Mouse (Mus musculus) hindbrain, embryonic 15.5 days (tissue): ENCODE results near the gene Napepld. TPM values are rescaled to one million over a fixed set of nuclear protein-coding genes. Genes with fewer than 3 reads are reported as not detected.

ENCODE experiments used
- ATAC-seq: fragments of 200-750 bp; cut with Nextera tagmentation; 2 replicates; pipeline ENCODE4 v1.8.0; 2017; ENCODE audit warnings: low read depth, moderate number of reproducible peaks, moderate TSS enrichment; ENCODE audit not compliant: low FRiP score
- H3K27ac ChIP-seq: fragments of 300-500 bp; sonication (generic); replicated peaks from 2 replicates; pipeline ENCODE4 v1.5.1; 2015; ENCODE audit warnings: mild to moderate bottlenecking, inconsistent platforms
- H3K27me3 ChIP-seq: fragments of 300-500 bp; sonication (generic); 2 replicates; pipeline ENCODE4 v1.6.1; 2015; ENCODE audit warnings: control low read depth, inconsistent platforms
- H3K36me3 ChIP-seq: fragments of 300-500 bp; sonication (generic); 2 replicates; pipeline ENCODE4 v1.6.1; 2015; ENCODE audit warnings: control low read depth, inconsistent platforms
- H3K4me1 ChIP-seq: fragments of 300-500 bp; sonication (generic); replicated peaks from 2 replicates; pipeline ENCODE4 v1.6.1; 2015; ENCODE audit warnings: control low read depth, inconsistent platforms
- H3K4me2 ChIP-seq: fragments of 300-500 bp; sonication (generic); 2 replicates; pipeline ENCODE4 v1.6.1; 2015; ENCODE audit warnings: moderate library complexity, mild to moderate bottlenecking, inconsistent platforms
- H3K4me3 ChIP-seq: fragments of 300-500 bp; sonication (generic); 2 replicates; pipeline ENCODE4 v1.5.1; 2015; ENCODE audit warnings: mild to moderate bottlenecking, inconsistent platforms
- H3K9ac ChIP-seq: fragments of 300-500 bp; sonication (generic); 2 replicates; pipeline ENCODE4 v1.6.1; 2015; ENCODE audit warnings: inconsistent platforms
- H3K9me3 ChIP-seq: fragments of 300-500 bp; sonication (generic); 2 replicates; pipeline ENCODE4 v1.6.1; 2016; ENCODE audit warnings: control low read depth, inconsistent platforms
- WGBS: fragments of 180-500 bp; shearing (Covaris S2); methylation state at CpG from one replicate; pipeline ENCODE4 v1.1.7; 2015; 5-methylcytosine and 5-hydroxymethylcytosine counted together
- polyA plus RNA-seq: library from polyadenylated mRNA; unstranded; fragments of >200 nt; fragmentation: Nextera tagmentation; extraction: Ambion mirVana; gene quantifications from 2 replicates; pipeline ENCODE4 v1.2.1, GENCODE M21; 2015

The Napepld gene
- polyA plus RNA-seq, 1 experiment from 2014 or later: 2.8 TPM

GRCm38 (mm10) chr5:21658623-21659395 lies 42.4 kb downstream of the Napepld start:
- Histone ChIP-seq H3K9me3 (no peaks in the 10 kb centered on the region), H3K9ac (no peak overlapping the region), H3K4me3 (no peak overlapping the region), H3K27ac (no peak overlapping the region), H3K4me2 (no peak overlapping the region), H3K4me1 (no peaks in the 10 kb centered on the region; the same call in 1 of the 2 replicates), H3K36me3 (peaks cover 68% of the 10 kb centered on the region), H3K27me3 (no peaks in the 10 kb centered on the region)
- WGBS: 53% methylated on average over 11 of the region's 11 CpGs
- peak; percentile 70; the same call in 1 of the 2 replicates for ATAC-seq

- Histone ChIP-seq H3K9ac (no peak overlapping the region), H3K4me2 (no peak overlapping the region), H3K4me3 (no peak overlapping the region), H3K36me3 (peaks cover 68% of the 10 kb centered on the region), H3K4me1 (no peaks in the 10 kb centered on the region; the same call in 1 of the 2 replicates), H3K27ac (no peak overlapping the region), H3K27me3 (no peaks in the 10 kb centered on the region), H3K9me3 (no peaks in the 10 kb centered on the region)
- 86% methylated on average over 6 of the region's 6 CpGs for WGBS
- ATAC-seq: no peak
These were observed 43.2 kb downstream of the Napepld start for GRCm38 (mm10) chr5:21658038-21658437.

GRCm38 (mm10) chr5:21656912-21657311 lies 44.3 kb downstream of the Napepld start:
- WGBS: 90% methylated on average over 9 of the region's 9 CpGs
- H3K9me3 ChIP-seq: no peaks in the 10 kb centered on the region

GRCm38 (mm10) chr5:21651885-21652612 lies 49.1 kb downstream of the Napepld start:
- ATAC-seq: no peak
- peaks cover 69% of the 10 kb centered on the region for H3K36me3 ChIP-seq
- H3K9me3 ChIP-seq: no peaks in the 10 kb centered on the region
- H3K9ac ChIP-seq: no peak overlapping the region
- H3K27me3 ChIP-seq: no peaks in the 10 kb centered on the region
- no peak overlapping the region for H3K27ac ChIP-seq
- WGBS: 88% methylated on average over 7 of the region's 7 CpGs
- H3K4me3 ChIP-seq: no peak overlapping the region
- H3K4me2 ChIP-seq: no peak overlapping the region
- peaks cover 5% of the 10 kb centered on the region for H3K4me1 ChIP-seq

More at GRCm38 (mm10) chr5:21656912-21657311, 44.3 kb downstream of the Napepld start:
- Histone ChIP-seq H3K4me2 (no peak overlapping the region), H3K9ac (no peak overlapping the region), H3K36me3 (peaks cover 70% of the 10 kb centered on the region), H3K27me3 (no peaks in the 10 kb centered on the region), H3K27ac (no peak overlapping the region), H3K4me1 (no peaks in the 10 kb centered on the region; the same call in 1 of the 2 replicates), H3K4me3 (no peak overlapping the region)
- no peak for ATAC-seq

GRCm38 (mm10) chr5:21650736-21651135 lies 50.5 kb downstream of the Napepld start:
- H3K27me3 ChIP-seq: no peaks in the 10 kb centered on the region
- no peak overlapping the region for H3K27ac ChIP-seq
- H3K4me2 ChIP-seq: no peak overlapping the region
- H3K4me1 ChIP-seq: peaks cover 12% of the 10 kb centered on the region
- WGBS: 74% methylated on average over 2 of the region's 2 CpGs
- no peak overlapping the region for H3K4me3 ChIP-seq
- no peaks in the 10 kb centered on the region for H3K9me3 ChIP-seq
- no peak for ATAC-seq
- H3K9ac ChIP-seq: no peak overlapping the region
- peaks cover 62% of the 10 kb centered on the region for H3K36me3 ChIP-seq

- Histone ChIP-seq H3K27me3 (no peaks in the 10 kb centered on the region), H3K27ac (peak overlapping the region; percentile 81), H3K9ac (peak overlapping the region; percentile 91), H3K4me2 (peak overlapping the region; percentile 82), H3K4me1 (peaks cover 22% of the 10 kb centered on the region), H3K36me3 (peaks cover 30% of the 10 kb centered on the region), H3K4me3 (peak overlapping the region; percentile 89), H3K9me3 (no peaks in the 10 kb centered on the region)
- under 1% methylated on average over 25 of the region's 25 CpGs for WGBS
- no peak for ATAC-seq
These were observed 55.1 kb downstream of the Napepld start for GRCm38 (mm10) chr5:21646133-21646491.

GRCm38 (mm10) chr5:21645439-21646132 lies 55.6 kb downstream of the Napepld start, which contains the start of the genes Fbxl13 and Armc10:
Gene Fbxl13, minus strand, starts transcription at chr5:21645634.
Gene Armc10, plus strand, starts transcription at chr5:21645813.
- peak; percentile 97 for ATAC-seq
- Histone ChIP-seq H3K27ac (peak within 1 kb of the TSS; percentile 81), H3K36me3 (peaks cover 25% of the 10 kb centered on the region), H3K4me1 (peaks cover 22% of the 10 kb centered on the region), H3K9me3 (no peaks in the 10 kb centered on the region), H3K4me3 (peak within 1 kb of the TSS; percentile 89), H3K9ac (peak within 1 kb of the TSS; percentile 91), H3K27me3 (no peaks in the 10 kb centered on the region), H3K4me2 (peak within 1 kb of the TSS; percentile 82)
- WGBS: 1% methylated on average over 39 of the region's 40 CpGs

- peak overlapping the region; percentile 89 for H3K4me3 ChIP-seq
- no peaks in the 10 kb centered on the region for H3K9me3 ChIP-seq
- H3K4me2 ChIP-seq: peak overlapping the region; percentile 82
- 10% methylated on average over 14 of the region's 14 CpGs for WGBS
- no peaks in the 10 kb centered on the region for H3K27me3 ChIP-seq
- peaks cover 20% of the 10 kb centered on the region for H3K36me3 ChIP-seq
- peaks cover 22% of the 10 kb centered on the region for H3K4me1 ChIP-seq
- ATAC-seq: no peak
- H3K27ac ChIP-seq: peak overlapping the region; percentile 81
- peak overlapping the region; percentile 38 for H3K9ac ChIP-seq
These were observed 56.2 kb downstream of the Napepld start for GRCm38 (mm10) chr5:21644891-21645438.

GRCm38 (mm10) chr5:21643606-21644005 lies 57.6 kb downstream of the Napepld start:
- Histone ChIP-seq H3K9ac (no peak overlapping the region), H3K9me3 (no peaks in the 10 kb centered on the region), H3K4me2 (no peak overlapping the region), H3K4me3 (no peak overlapping the region), H3K36me3 (peaks cover 6% of the 10 kb centered on the region), H3K4me1 (peaks cover 22% of the 10 kb centered on the region), H3K27ac (no peak overlapping the region), H3K27me3 (no peaks in the 10 kb centered on the region)
- 45% methylated on average over 1 of the region's 1 CpGs for WGBS
- ATAC-seq: no peak

- 5% methylated on average over 1 of the region's 1 CpGs for WGBS
- H3K9ac ChIP-seq: no peak overlapping the region
These were observed 60.2 kb downstream of the Napepld start for GRCm38 (mm10) chr5:21640961-21641360.

GRCm38 (mm10) chr5:21625916-21626315 lies 75.3 kb downstream of the Napepld start:
- no peak overlapping the region for H3K27ac ChIP-seq
- H3K4me1 ChIP-seq: no peaks in the 10 kb centered on the region
- H3K4me2 ChIP-seq: no peak overlapping the region
- no peaks in the 10 kb centered on the region for H3K27me3 ChIP-seq
- H3K9me3 ChIP-seq: no peaks in the 10 kb centered on the region
- H3K36me3 ChIP-seq: no peaks in the 10 kb centered on the region
- no peak for ATAC-seq
- H3K9ac ChIP-seq: no peak overlapping the region
- H3K4me3 ChIP-seq: no peak overlapping the region

More at GRCm38 (mm10) chr5:21640961-21641360, 60.2 kb downstream of the Napepld start:
- H3K27me3 ChIP-seq: no peaks in the 10 kb centered on the region
- no peak overlapping the region for H3K4me2 ChIP-seq
- H3K4me3 ChIP-seq: no peak overlapping the region
- H3K4me1 ChIP-seq: peaks cover 10% of the 10 kb centered on the region
- no peak overlapping the region for H3K27ac ChIP-seq
- H3K36me3 ChIP-seq: no peaks in the 10 kb centered on the region
- no peak for ATAC-seq
- H3K9me3 ChIP-seq: no peaks in the 10 kb centered on the region
